In genomic region chr9:118191276-118191675, GRCm38 (mm10) we compare ENCODE assay signal across 34 mouse cellular contexts.
"Had no signal": no experiment of that assay in that cellular context is flagged by ENCODE, and none has a peak within 500 bp of the region (broad histone marks: within the 10 kb centered on the region; RNA-seq: fewer than 3 reads in every experiment).

No protein-coding gene starts in this region.

- DNase-seq: heart, postnatal 14 days; heart, postnatal 36 days; heart, postnatal 4 days; kidney, adult 11 months; kidney, adult 18-20 months; kidney, adult 2 months; kidney, adult 8-10 months; kidney, adult 9 months; kidney, postnatal 10 days; kidney, postnatal 14 days; kidney, postnatal 25 days; kidney, postnatal 36 days; kidney, postnatal 4 days; layer of hippocampus, adult 9-11 months; layer of hippocampus, postnatal 36 days had no signal

- H3K27ac ChIP-seq: heart, embryonic 10.5 days; heart, embryonic 13.5 days; heart, embryonic 15.5 days; hindbrain, embryonic 10.5 days; hindbrain, embryonic 12.5 days; hindbrain, embryonic 13.5 days; hindbrain, embryonic 14.5 days; hindbrain, embryonic 15.5 days; hindbrain, postnatal 0 days; intestine, embryonic 15.5 days; kidney, embryonic 15.5 days; kidney, postnatal 0 days; layer of hippocampus, adult 2 months had no signal

- H3K4me3 ChIP-seq: heart, embryonic 10.5 days; heart, embryonic 12.5 days; heart, embryonic 13.5 days; heart, embryonic 15.5 days; hindbrain, embryonic 10.5 days; hindbrain, embryonic 12.5 days; hindbrain, embryonic 13.5 days; hindbrain, embryonic 15.5 days; intestine, embryonic 15.5 days; kidney, embryonic 15.5 days; layer of hippocampus, adult 2 months had no signal

- H3K4me2 ChIP-seq: heart, embryonic 11.5 days; heart, embryonic 12.5 days; heart, embryonic 13.5 days; heart, embryonic 15.5 days; hindbrain, embryonic 12.5 days; hindbrain, embryonic 13.5 days; hindbrain, embryonic 14.5 days; hindbrain, embryonic 15.5 days; intestine, embryonic 15.5 days; kidney, embryonic 15.5 days had no signal

- H3K9ac ChIP-seq: heart, embryonic 12.5 days; heart, embryonic 13.5 days; heart, embryonic 15.5 days; hindbrain, embryonic 12.5 days; hindbrain, embryonic 13.5 days; hindbrain, embryonic 14.5 days; hindbrain, embryonic 15.5 days; intestine, embryonic 15.5 days; kidney, embryonic 15.5 days had no signal

- ATAC-seq: hindbrain, embryonic 16.5 days; hindbrain, postnatal 0 days; inflammation-experienced regulatory T-cells, adult 6 months; intestine, embryonic 15.5 days; intestine, embryonic 16.5 days; intestine, postnatal 0 days had no signal

- H3K36me3 ChIP-seq: heart, embryonic 10.5 days; heart, embryonic 12.5 days; heart, embryonic 13.5 days; heart, embryonic 15.5 days; hindbrain, embryonic 10.5 days; hindbrain, embryonic 12.5 days; hindbrain, embryonic 13.5 days; hindbrain, embryonic 15.5 days; intestine, embryonic 15.5 days; kidney, embryonic 15.5 days had no signal

- H3K4me1 ChIP-seq: heart, embryonic 10.5 days; heart, embryonic 12.5 days; heart, embryonic 15.5 days; hindbrain, embryonic 10.5 days; hindbrain, embryonic 12.5 days; hindbrain, embryonic 13.5 days; hindbrain, embryonic 15.5 days; intestine, embryonic 15.5 days; kidney, embryonic 15.5 days had no signal

- H3K9me3 ChIP-seq: heart, embryonic 10.5 days; heart, embryonic 12.5 days; heart, embryonic 15.5 days; hindbrain, embryonic 10.5 days; hindbrain, embryonic 12.5 days; hindbrain, embryonic 13.5 days; hindbrain, embryonic 15.5 days; intestine, embryonic 15.5 days; kidney, embryonic 15.5 days had no signal

- H3K27me3 ChIP-seq: heart, embryonic 12.5 days; heart, embryonic 13.5 days; heart, embryonic 15.5 days; hindbrain, embryonic 12.5 days; hindbrain, embryonic 13.5 days; hindbrain, embryonic 15.5 days; intestine, embryonic 15.5 days; kidney, embryonic 15.5 days had no signal
